Comparison of ENCODE assay signal across 20 mouse cellular contexts in genomic region chr12:24907894-24908293, GRCm38 (mm10).
"Had no signal": no experiment of that assay in that cellular context is flagged by ENCODE, and none has a peak within 500 bp of the region (broad histone marks: within the 10 kb centered on the region; RNA-seq: fewer than 3 reads in every experiment).

No protein-coding gene starts in this region.

- ATAC-seq: lung, postnatal 0 days; midbrain, embryonic 15.5 days had no signal

- DNase-seq: kidney, adult 8-10 months; kidney, postnatal 14 days; kidney, postnatal 4 days; left cerebral cortex, postnatal 4 days; lung, adult 18-20 months; right cerebral cortex, adult 18-20 months; right cerebral cortex, postnatal 14 days; right cerebral cortex, postnatal 4 days; thymus, adult 2 months; thymus, postnatal 14 days; thymus, postnatal 4 days had no signal

- H3K27ac ChIP-seq: liver, embryonic 14.5 days; macrophage; midbrain, embryonic 12.5 days; midbrain, embryonic 15.5 days; neural tube, embryonic 12.5 days; neural tube, embryonic 15.5 days; stomach, postnatal 0 days had no signal

- H3K4me2 ChIP-seq: limb, embryonic 13.5 days; midbrain, embryonic 12.5 days; midbrain, embryonic 15.5 days; neural tube, embryonic 12.5 days; neural tube, embryonic 15.5 days had no signal

- H3K9me3 ChIP-seq: limb, embryonic 13.5 days; midbrain, embryonic 12.5 days; midbrain, embryonic 15.5 days; neural tube, embryonic 12.5 days; neural tube, embryonic 15.5 days had no signal

- H3K27me3 ChIP-seq: limb, embryonic 13.5 days; midbrain, embryonic 12.5 days; midbrain, embryonic 15.5 days; neural tube, embryonic 12.5 days; neural tube, embryonic 15.5 days had no signal

- H3K4me3 ChIP-seq: limb, embryonic 13.5 days; midbrain, embryonic 12.5 days; midbrain, embryonic 15.5 days; neural tube, embryonic 12.5 days; neural tube, embryonic 15.5 days had no signal

- H3K9ac ChIP-seq: limb, embryonic 13.5 days; liver, embryonic 14.5 days; midbrain, embryonic 12.5 days; midbrain, embryonic 15.5 days; neural tube, embryonic 12.5 days; neural tube, embryonic 15.5 days had no signal

- H3K4me1 ChIP-seq: midbrain, embryonic 15.5 days; neural tube, embryonic 12.5 days; neural tube, embryonic 15.5 days had no signal
